Mouse (Mus musculus) MEL (cell line): ENCODE measurements around the gene Sfn. TPM values are rescaled to one million over a fixed set of nuclear protein-coding genes. Genes with fewer than 3 reads are reported as not detected.

Experiments
- DNase-seq: peaks from one replicate; pipeline ENCODE4 v3.0.0; 2011; ENCODE audit warnings: low read depth, low spot score
- H3K27ac ChIP-seq: 2 replicates; pipeline ENCODE4 v1.5.1; 2012; ENCODE audit warnings: low read depth, mild to moderate bottlenecking, control low read depth, low read length, moderate library complexity; ENCODE audit not compliant: control insufficient read depth
- H3K27me3 ChIP-seq, 2 experiments: fragments of 150-350 bp in 1 of 2; sonication (generic) in 1 of 2; 2 replicates each; pipeline ENCODE4 v1.6.1; 2012; ENCODE audit warnings: low read length in 2 of 2, mild to moderate bottlenecking in 2 of 2, improper control_type of control experiment in 1 of 2, moderate library complexity in 1 of 2; ENCODE audit not compliant: insufficient read depth in 2 of 2, control insufficient read depth in 1 of 2
- H3K36me3 ChIP-seq, 2 experiments: 2 replicates each; pipeline ENCODE4 v1.6.1; 2012 to 2014; ENCODE audit warnings: low read length in 2 of 2, improper control_type of control experiment in 1 of 2, inconsistent platforms in 1 of 2, mild to moderate bottlenecking in 1 of 2; ENCODE audit not compliant: insufficient read depth in 2 of 2, control insufficient read depth in 1 of 2
- H3K4me1 ChIP-seq, 2 experiments: fragments of 150-350 bp in 1 of 2; sonication (generic) in 1 of 2; 2 replicates each; pipeline ENCODE4 v1.6.1; 2012; ENCODE audit warnings: low read length in 2 of 2, improper control_type of control experiment in 1 of 2, mild to moderate bottlenecking in 1 of 2; ENCODE audit not compliant: insufficient read depth in 2 of 2, control insufficient read depth in 1 of 2
- H3K4me3 ChIP-seq, 2 experiments: fragments of 150-350 bp in 1 of 2; sonication (generic) in 1 of 2; 2 replicates each; pipeline ENCODE4 v1.5.1; 2012; ENCODE audit warnings: low read depth in 2 of 2, low read length in 2 of 2, mild to moderate bottlenecking in 2 of 2, moderate library complexity in 2 of 2, control low read depth in 1 of 2, improper control_type of control experiment in 1 of 2; ENCODE audit not compliant: control insufficient read depth in 1 of 2, insufficient read depth in 1 of 2
- H3K79me2 ChIP-seq: 2 replicates; pipeline ENCODE4 v1.6.1; 2012; ENCODE audit warnings: mild to moderate bottlenecking, low read length, moderate library complexity; ENCODE audit not compliant: control insufficient read depth, poor library complexity, insufficient read depth
- H3K9ac ChIP-seq: 2 replicates; pipeline ENCODE4 v1.6.1; 2012; ENCODE audit warnings: low read depth, mild to moderate bottlenecking, control low read depth, low read length, moderate library complexity; ENCODE audit not compliant: control insufficient read depth, poor library complexity, severe bottlenecking
- H3K9me3 ChIP-seq: fragments of 150-350 bp; sonication (generic); replicated peaks from 2 replicates; pipeline ENCODE4 v1.6.1; 2012; ENCODE audit warnings: mild to moderate bottlenecking, low read length, improper control_type of control experiment, moderate library complexity; ENCODE audit not compliant: insufficient read depth
- CHD1 ChIP-seq: IDR thresholded peaks from 2 replicates; pipeline ENCODE4 v1.6.1; 2012; ENCODE audit warnings: low read depth, mild to moderate bottlenecking, inconsistent platforms, low read length, improper control_type of control experiment
- ETS1 ChIP-seq: IDR thresholded peaks from 2 replicates; pipeline ENCODE4 v1.6.1; 2012; ENCODE audit warnings: low read depth, mild to moderate bottlenecking, inconsistent platforms, low read length, improper control_type of control experiment, moderate library complexity
- MAFK ChIP-seq: IDR thresholded peaks from 2 replicates; pipeline ENCODE4 v1.6.1; 2011; ENCODE audit warnings: low read depth, mild to moderate bottlenecking, low read length, improper control_type of control experiment, borderline replicate concordance
- MAX ChIP-seq: IDR thresholded peaks from 2 replicates; pipeline ENCODE4 v1.6.1; 2011; ENCODE audit warnings: low read length, improper control_type of control experiment
- MEF2A ChIP-seq: IDR thresholded peaks from 2 replicates; pipeline ENCODE4 v1.6.1; 2014; ENCODE audit warnings: low read depth, mild to moderate bottlenecking, inconsistent platforms, low read length, improper control_type of control experiment; ENCODE audit not compliant: poor library complexity, insufficient replicate concordance, severe bottlenecking; ENCODE audit errors: extremely low read depth
- MXI1 ChIP-seq: IDR thresholded peaks from 2 replicates; pipeline ENCODE4 v1.6.1; 2011; ENCODE audit warnings: mild to moderate bottlenecking, low read depth, low read length, improper control_type of control experiment
- MYC ChIP-seq: IDR thresholded peaks from 2 replicates; pipeline ENCODE4 v1.6.1; 2011; ENCODE audit warnings: low read depth, mild to moderate bottlenecking, low read length, improper control_type of control experiment, moderate library complexity
- NRF1 ChIP-seq: IDR thresholded peaks from 2 replicates; pipeline ENCODE4 v1.6.1; 2014; ENCODE audit warnings: low read depth, mild to moderate bottlenecking, inconsistent platforms, low read length, improper control_type of control experiment, moderate library complexity; ENCODE audit not compliant: poor library complexity, insufficient read depth, severe bottlenecking
- POLR2A ChIP-seq, 2 experiments: IDR thresholded peaks; 2 replicates each; pipeline ENCODE4 v1.6.1; 2011 to 2012; ENCODE audit warnings: low read length in 2 of 2, mild to moderate bottlenecking in 2 of 2, control low read depth in 1 of 2, improper control_type of control experiment in 1 of 2, low read depth in 1 of 2, moderate library complexity in 1 of 2; ENCODE audit not compliant: control insufficient read depth in 1 of 2, insufficient read depth in 1 of 2, poor library complexity in 1 of 2
- POLR2AphosphoS2 ChIP-seq: IDR thresholded peaks from 2 replicates; pipeline ENCODE4 v1.6.1; 2011; ENCODE audit warnings: low read length, improper control_type of control experiment
- RCOR1 ChIP-seq: IDR thresholded peaks from 2 replicates; pipeline ENCODE4 v1.6.1; 2012; ENCODE audit warnings: low read depth, mild to moderate bottlenecking, inconsistent platforms, low read length, improper control_type of control experiment
- TBP ChIP-seq: IDR thresholded peaks from 2 replicates; pipeline ENCODE4 v1.8.0; 2011; ENCODE audit warnings: low read depth, low read length, improper control_type of control experiment
- UBTF ChIP-seq: IDR thresholded peaks from 2 replicates; pipeline ENCODE4 v1.6.1; 2012; ENCODE audit warnings: low read depth, mild to moderate bottlenecking, inconsistent platforms, low read length, improper control_type of control experiment, moderate library complexity, borderline replicate concordance; ENCODE audit not compliant: insufficient read depth
- USF1 ChIP-seq: IDR thresholded peaks from 2 replicates; pipeline ENCODE4 v1.6.1; 2014; ENCODE audit warnings: low read depth, mild to moderate bottlenecking, inconsistent platforms, low read length, improper control_type of control experiment, moderate library complexity
- USF2 ChIP-seq, 2 experiments: IDR thresholded peaks; 2 replicates each; pipeline ENCODE4 v1.6.1; 2011 to 2012; ENCODE audit warnings: improper control_type of control experiment in 2 of 2, low read length in 2 of 2, borderline replicate concordance in 1 of 2, inconsistent platforms in 1 of 2, low read depth in 1 of 2, mild to moderate bottlenecking in 1 of 2; ENCODE audit not compliant: insufficient read depth in 1 of 2
- ZC3H11A ChIP-seq: IDR thresholded peaks from 2 replicates; pipeline ENCODE4 v1.6.1; 2012; ENCODE audit warnings: low read depth, mild to moderate bottlenecking, inconsistent platforms, low read length, improper control_type of control experiment
- polyA plus RNA-seq, 2 experiments: library from polyadenylated mRNA; stranded (reverse) in 1 of 2; unstranded in 1 of 2; fragments of >175 nt in 1 of 2; fragments of >200 nt in 1 of 2; gene quantifications; 2 replicates each; pipeline versions ENCODE4 v1.2.1 to v1.2.4; 2012; ENCODE audit warnings: low replicate concordance in 2 of 2, low read depth in 1 of 2; ENCODE audit not compliant: insufficient read length in 2 of 2, insufficient read depth in 1 of 2, missing spikeins in 1 of 2
- total RNA-seq: library from RNA; depleted of rRNA; stranded (reverse); fragments of 300-350 nt; gene quantifications from 2 replicates; pipeline ENCODE4 v1.2.3, GENCODE M21; 2012

The Sfn gene
- total and polyA plus RNA-seq, 3 experiments = 0.12 to 0.19 TPM; not detected in 1

DNA sequence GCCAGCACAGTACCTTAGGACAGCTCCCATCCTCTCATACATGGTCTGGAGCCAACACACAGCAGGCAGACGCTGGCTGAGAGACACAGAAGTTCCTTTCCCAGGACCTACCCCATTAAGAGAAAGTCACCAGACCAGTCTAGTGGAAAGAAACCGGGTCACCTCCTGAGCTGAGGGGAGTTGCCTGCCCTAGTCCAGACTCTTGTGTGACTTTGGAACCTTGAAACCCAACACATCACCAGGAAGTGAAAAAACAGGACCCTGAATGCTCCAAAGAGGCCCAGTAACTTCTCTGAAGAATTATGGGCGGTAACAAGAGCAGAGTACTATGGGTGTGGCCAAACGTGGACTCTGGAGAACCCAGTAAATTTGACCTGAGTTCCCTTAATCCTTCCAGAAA, 3.4 kb downstream of the Sfn start:
- H3K27me3 ChIP-seq = no peaks in the 10 kb centered on the region
- H3K79me2 ChIP-seq = no peaks in the 10 kb centered on the region; the same call in 1 of the 2 replicates
- H3K4me3 ChIP-seq = peak overlapping the region; percentile 63 to 78; a peak in 3 of 4 replicates

GRCm38 (mm10) chr4:133596084-133596483, 5.9 kb downstream of the Sfn start:
- H3K27ac ChIP-seq = no peak overlapping the region

More for the DNA sequence above, 3.4 kb downstream of the Sfn start:
- H3K27ac ChIP-seq = no peak overlapping the region
- peak; percentile 59 for DNase-seq
- no peaks in the 10 kb centered on the region; a peak in 1 of 4 replicates for H3K36me3 ChIP-seq
- peaks cover 0 to 3% of the 10 kb centered on the region in 2 experiments; a peak in 1 of 4 replicates for H3K4me1 ChIP-seq
- peak overlapping the region; percentile 34 for H3K9ac ChIP-seq
- no peaks in the 10 kb centered on the region for H3K9me3 ChIP-seq
- no peak for TF ChIP-seq MAX
- TF ChIP-seq TBP = no peak
- TF ChIP-seq ETS1 = no peak
- TF ChIP-seq MYC = no peak
- no peak for TF ChIP-seq USF1
- no peak for TF ChIP-seq MXI1
- TF ChIP-seq POLR2A (IDR thresholded peaks at IDR 0.05; ENCODE audit: control insufficient read depth in 1 of 2, insufficient read depth in 1 of 2, low read depth in 1 of 2, low read length in 2 of 2, poor library complexity in 1 of 2) = no peak
- TF ChIP-seq MAFK = no peak
- no peak for TF ChIP-seq CHD1
- no peak for TF ChIP-seq UBTF

DNA sequence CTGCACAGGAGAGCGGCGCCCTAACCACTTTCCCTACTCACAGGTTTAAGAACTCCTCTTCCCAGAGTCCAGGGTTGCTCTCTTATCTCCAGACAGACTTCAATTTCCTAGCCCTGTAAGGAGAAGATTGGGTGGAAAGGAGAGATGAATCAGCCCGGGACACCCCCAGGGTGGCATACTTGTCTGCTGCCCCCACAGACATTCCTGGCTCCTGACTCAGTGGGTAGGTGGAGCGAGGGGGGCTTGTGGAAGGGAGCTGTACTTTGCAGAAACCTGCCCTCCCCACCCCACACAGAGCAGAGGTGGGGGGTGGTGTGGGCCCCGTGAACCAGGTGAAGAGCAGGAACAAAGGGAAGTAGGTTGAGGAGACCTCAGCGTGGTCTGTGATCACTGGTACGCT, 6.4 kb downstream of the Sfn start:
- no peak overlapping the region for H3K27ac ChIP-seq
- no peak for TF ChIP-seq ZC3H11A
- no peak for TF ChIP-seq POLR2AphosphoS2
- TF ChIP-seq RCOR1 = no peak
- no peak for TF ChIP-seq NRF1
- TF ChIP-seq USF2 (IDR thresholded peaks at IDR 0.05; ENCODE audit: borderline replicate concordance in 1 of 2, insufficient read depth in 1 of 2, low read depth in 1 of 2, low read length in 2 of 2) = no peak
- no peak for DNase-seq
- no peak overlapping the region for H3K9ac ChIP-seq
- peaks cover 0 to 3% of the 10 kb centered on the region in 2 experiments; a peak in 1 of 4 replicates for H3K4me1 ChIP-seq
- H3K79me2 ChIP-seq = no peaks in the 10 kb centered on the region; the same call in 1 of the 2 replicates
- H3K9me3 ChIP-seq = no peaks in the 10 kb centered on the region
- H3K4me3 ChIP-seq = no peak overlapping the region
- H3K36me3 ChIP-seq = no peaks in the 10 kb centered on the region; a peak in 1 of 4 replicates
- H3K27me3 ChIP-seq = no peaks in the 10 kb centered on the region

More at GRCm38 (mm10) chr4:133596084-133596483, 5.9 kb downstream of the Sfn start:
- Histone ChIP-seq H3K9ac (no peak overlapping the region), H3K27me3 (no peaks in the 10 kb centered on the region), H3K4me1 (peaks cover 0 to 3% of the 10 kb centered on the region in 2 experiments; a peak in 1 of 4 replicates), H3K79me2 (no peaks in the 10 kb centered on the region; the same call in 1 of the 2 replicates), H3K4me3 (no peak overlapping the region), H3K9me3 (no peaks in the 10 kb centered on the region), H3K36me3 (no peaks in the 10 kb centered on the region; a peak in 1 of 4 replicates)
- no peak for DNase-seq
- TF ChIP-seq POLR2A (IDR thresholded peaks at IDR 0.05; ENCODE audit: control insufficient read depth in 1 of 2, insufficient read depth in 1 of 2, low read depth in 1 of 2, low read length in 2 of 2, poor library complexity in 1 of 2) (no peak), USF1 (no peak), RCOR1 (no peak), MEF2A (no peak)
- TF ChIP-seq, all 39 proteins: peak for 0
